Mouse (Mus musculus) left cerebral cortex, postnatal 36 days (tissue): ENCODE data around the gene Flvcr1. TPM values are rescaled to one million over a fixed set of nuclear protein-coding genes. Genes with fewer than 3 reads are reported as not detected.

ENCODE experiments used
- total RNA-seq, 2 experiments: library from RNA; stranded (reverse); gene quantifications; 2 replicates each; pipeline ENCODE4 v1.2.3; 2021

The Flvcr1 gene
- total RNA-seq, 2 experiments from 2014 or later, result 11.8 to 15.4 TPM

Other genes with a start within 250 kb of the Flvcr1 start
- gene Rps6kc1, start 114.4 kb downstream of the Flvcr1 start, total RNA-seq, result 100 to 1,000 TPM; 108 to 116 TPM
- 10 to 100 TPM; 52.6 to 58.6 TPM for gene Angel2, start 101.0 kb downstream of the Flvcr1 start, total RNA-seq
- 1 to 10 TPM; 2.0 to 2.1 TPM for gene Vash2, start 46.9 kb downstream of the Flvcr1 start, total RNA-seq
- not detected for gene Spata45, start 10.5 kb upstream of the Flvcr1 start, total RNA-seq
- gene Tatdn3, start 36.8 kb upstream of the Flvcr1 start, total RNA-seq, result 10 to 100 TPM; 19.1 to 35.6 TPM
- gene Nsl1, start 36.9 kb upstream of the Flvcr1 start, total RNA-seq, result under 1 TPM; 0.52 to 0.96 TPM
- 1 to 10 TPM in 1 of 2 experiments, under 1 TPM in 1; 1.00 to 2.2 TPM for gene Batf3, start 71.7 kb upstream of the Flvcr1 start, total RNA-seq
- gene Fam71a, start 138.7 kb upstream of the Flvcr1 start, total RNA-seq, result not detected
- gene Atf3, start 191.9 kb upstream of the Flvcr1 start, total RNA-seq, result 1 to 10 TPM in 1 of 2 experiments, under 1 TPM in 1; 0.68 to 1.2 TPM